In genomic region chr13:63593469-63594050, GRCm38 (mm10) we compare ENCODE assay signal across 16 mouse cellular contexts. TPM values are rescaled to one million over a fixed set of nuclear protein-coding genes. Genes with fewer than 3 reads are reported as not detected.
DNase-seq lines count a peak whose midpoint lies in the region; ATAC-seq and TF ChIP-seq lines count a peak whose summit lies in the region.
"Had no signal": no experiment of that assay in that cellular context is flagged by ENCODE, and none has a peak within 500 bp of the region (broad histone marks: within the 10 kb centered on the region; RNA-seq: fewer than 3 reads in every experiment).

No protein-coding gene starts in this region.

- no peaks in the 10 kb centered on the region for H3K9me3 ChIP-seq in lung, embryonic 16.5 days (ENCODE audit: control insufficient read depth, low read length)
- H3K9me3 ChIP-seq: G1E; heart, embryonic 15.5 days; hindbrain, embryonic 12.5 days; lung, embryonic 15.5 days had no signal

- no peak overlapping the region for H3K27ac ChIP-seq in lung, embryonic 16.5 days (ENCODE audit: low read length)
- H3K27ac ChIP-seq: heart, embryonic 15.5 days; hindbrain, embryonic 12.5 days; lung, embryonic 15.5 days had no signal

- H3K27me3 ChIP-seq in lung, embryonic 16.5 days (ENCODE audit: control insufficient read depth, insufficient read depth, low read depth, low read length): no peaks in the 10 kb centered on the region
- H3K27me3 ChIP-seq: heart, embryonic 15.5 days; hindbrain, embryonic 12.5 days; lung, embryonic 15.5 days had no signal

- peak; percentile 43; the same call in 1 of the 2 replicates for ATAC-seq in lung, embryonic 16.5 days (ENCODE audit: low read depth)
- ATAC-seq: intestine, embryonic 16.5 days had no signal

- DNase-seq in lung, postnatal 25 days (ENCODE audit: low spot score): no peak
- DNase-seq in brain, embryonic 14.5 days (ENCODE audit: low read depth): peak; percentile 39
- DNase-seq in kidney, adult 8-10 months: peak; percentile 58 to 59
- DNase-seq in kidney, postnatal 36 days: peak; percentile 62 to 76
- DNase-seq in layer of hippocampus, adult 9-11 months: no peak
- DNase-seq in right cerebral cortex, postnatal 4 days: no peak
- DNase-seq: adrenal gland, postnatal 10 days; cerebellum, adult 9-10 months; heart, adult 11 months had no signal

- no peak overlapping the region for H3K4me2 ChIP-seq in lung, embryonic 16.5 days (ENCODE audit: low read depth, low read length)
- H3K4me2 ChIP-seq: heart, embryonic 15.5 days; hindbrain, embryonic 12.5 days; liver, embryonic 11.5 days; lung, embryonic 15.5 days had no signal

- no peak for TF ChIP-seq CTCF in brain, embryonic 14.5 days (IDR thresholded peaks at IDR 0.05; ENCODE audit: borderline replicate concordance, extremely low read depth, insufficient read depth, insufficient read length)

- H3K4me1 ChIP-seq in lung, embryonic 16.5 days (replicated peaks; ENCODE audit: control insufficient read depth, insufficient read depth, low read length): no peaks in the 10 kb centered on the region
- H3K4me1 ChIP-seq: heart, embryonic 15.5 days had no signal

- no peak overlapping the region for H3K9ac ChIP-seq in lung, embryonic 16.5 days (ENCODE audit: low read length)
- H3K9ac ChIP-seq: heart, embryonic 15.5 days; hindbrain, embryonic 12.5 days; lung, embryonic 15.5 days had no signal

- H3K36me3 ChIP-seq in lung, embryonic 16.5 days (ENCODE audit: control insufficient read depth, insufficient read depth, low read length): no peaks in the 10 kb centered on the region
- H3K36me3 ChIP-seq: G1E; heart, embryonic 15.5 days; hindbrain, embryonic 12.5 days; lung, embryonic 15.5 days had no signal

- WGBS in lung, embryonic 16.5 days: 76% methylated on average over 13 of the region's 13 CpGs

- no peak for TF ChIP-seq POLR2A in brain, embryonic 14.5 days (IDR thresholded peaks at IDR 0.05; ENCODE audit: borderline replicate concordance, extremely low read depth, insufficient read depth, insufficient read length, poor library complexity, severe bottlenecking)

- H3K4me3 ChIP-seq in lung, embryonic 16.5 days (ENCODE audit: low read length): no peak overlapping the region
- H3K4me3 ChIP-seq: heart, embryonic 15.5 days; hindbrain, embryonic 12.5 days; lung, embryonic 15.5 days had no signal

RNA-seq across cellular contexts. Expression of gene Ptch1, which starts 20.2 kb away (rescaled TPM):
- 33.4 and 34.2 TPM in 2 replicates for polyA plus RNA-seq in lung, embryonic 16.5 days (2015; fragmentation: Nextera tagmentation; extraction: Ambion mirVana)
- 23.3 and 37.6 TPM in 2 replicates for polyA plus RNA-seq in brain, embryonic 14.5 days (2012; rRNA removed)

Comparison
In these comparisons a context has a peak if more than half of its experiments do, and no peak if none do; other contexts are left out.
1. DNase-seq: peak in brain, embryonic 14.5 days (single experiment), kidney, adult 8-10 months (2 of 2) and kidney, postnatal 36 days (2 of 2); none in lung, postnatal 25 days (single experiment), layer of hippocampus, adult 9-11 months (single experiment) and right cerebral cortex, postnatal 4 days (single experiment).